Mouse (Mus musculus) G1E (cell line): ENCODE measurements at regions not wholly inside any gene's neighbourhood (a gene's known extent, or its start where the extent isn't known, plus 50 kb on each side); places are given as distances from the start of the nearest gene placed in this dataset.

Experiments used
- CTCF ChIP-seq: IDR thresholded peaks from 2 replicates; pipeline ENCODE4 v1.5.1; 2012; ENCODE audit warnings: low read depth, low read length, inconsistent platforms, mixed read lengths
- GATA1 ChIP-seq: IDR thresholded peaks from 2 replicates; pipeline ENCODE4 v1.6.1; 2012; ENCODE audit warnings: borderline replicate concordance, low read length, inconsistent platforms, mixed read lengths
- GATA2 ChIP-seq: IDR thresholded peaks from 2 replicates; pipeline ENCODE4 v1.6.1; 2012; ENCODE audit warnings: low read depth, low read length, inconsistent platforms, borderline replicate concordance
- POLR2AphosphoS5 ChIP-seq: IDR thresholded peaks from 2 replicates; pipeline ENCODE4 v1.6.1; 2012; ENCODE audit warnings: low read depth, low read length, inconsistent platforms; ENCODE audit not compliant: insufficient replicate concordance
- TAL1 ChIP-seq: conservative IDR thresholded peaks from 2 replicates; pipeline ENCODE4 v1.6.1; 2012; ENCODE audit warnings: low read depth, low read length, inconsistent platforms, mixed read lengths

DNA sequence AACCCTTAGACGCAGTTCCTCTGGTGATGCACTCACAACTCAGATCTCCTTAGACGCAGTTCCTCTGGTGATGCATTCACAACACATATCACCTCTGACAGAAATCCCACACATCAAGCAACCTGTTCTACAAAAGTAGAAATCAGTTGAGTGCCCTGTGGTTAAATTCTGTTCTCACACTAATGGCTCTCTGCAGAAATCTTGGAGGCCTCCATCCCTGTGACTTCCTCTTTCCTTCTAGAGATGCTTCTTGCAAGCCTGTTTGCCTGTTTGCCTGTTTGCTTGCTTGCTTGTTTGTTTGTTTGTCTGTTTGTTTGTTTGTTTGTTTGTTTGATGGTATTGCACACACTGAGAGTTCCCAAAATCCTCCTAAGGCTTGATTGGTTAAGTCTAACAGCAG, 175.2 kb downstream of the Kdr start:
- no peak for TF ChIP-seq CTCF
- no peak for TF ChIP-seq TAL1
- TF ChIP-seq GATA1, result no peak
- no peak for TF ChIP-seq GATA2
- no peak for TF ChIP-seq POLR2AphosphoS5
